Mouse (Mus musculus) cerebellum, adult 11-12 months (tissue): ENCODE data around the gene Ccl6.

ENCODE experiments used
- DNase-seq: peaks from one replicate; pipeline ENCODE4 v3.0.0; 2022

Gene Ccl6

GRCm38 (mm10) chr11:83595669-83596455, 3.0 kb upstream of the Ccl6 start:
- no peak for DNase-seq

- no peak for DNase-seq
These were observed 566 bp upstream of the Ccl6 start for GRCm38 (mm10) chr11:83593453-83593852.

DNA sequence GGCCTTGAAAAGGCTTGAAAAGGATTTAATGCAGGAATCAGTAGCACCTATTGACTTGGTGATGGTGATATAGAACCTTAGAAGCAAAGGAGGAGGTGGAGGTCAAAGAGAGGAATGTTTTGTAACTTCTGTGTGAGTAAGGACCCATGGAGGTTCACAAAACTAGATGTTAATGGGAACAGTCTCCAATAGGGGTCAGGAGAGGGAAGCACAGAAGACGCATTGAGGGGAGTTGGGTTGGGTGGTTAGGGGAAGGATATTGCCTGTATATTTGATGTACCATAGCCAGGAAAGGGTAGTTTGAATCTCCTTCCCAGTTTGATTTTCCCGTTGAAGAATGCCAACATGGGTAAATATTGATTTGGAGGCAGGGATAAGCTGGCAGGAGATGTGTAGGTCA, 8.7 kb downstream of the Ccl6 start:
- DNase-seq: no peak

GRCm38 (mm10) chr11:83583450-83583754, 9.5 kb downstream of the Ccl6 start:
- DNase-seq: no peak

- DNase-seq: no peak
These were observed 10.0 kb downstream of the Ccl6 start for GRCm38 (mm10) chr11:83582626-83583449.

GRCm38 (mm10) chr11:83581626-83582610, 11.0 kb downstream of the Ccl6 start:
- DNase-seq: no peak

GRCm38 (mm10) chr11:83580699-83581232, 12.1 kb downstream of the Ccl6 start:
- DNase-seq: no peak

DNA sequence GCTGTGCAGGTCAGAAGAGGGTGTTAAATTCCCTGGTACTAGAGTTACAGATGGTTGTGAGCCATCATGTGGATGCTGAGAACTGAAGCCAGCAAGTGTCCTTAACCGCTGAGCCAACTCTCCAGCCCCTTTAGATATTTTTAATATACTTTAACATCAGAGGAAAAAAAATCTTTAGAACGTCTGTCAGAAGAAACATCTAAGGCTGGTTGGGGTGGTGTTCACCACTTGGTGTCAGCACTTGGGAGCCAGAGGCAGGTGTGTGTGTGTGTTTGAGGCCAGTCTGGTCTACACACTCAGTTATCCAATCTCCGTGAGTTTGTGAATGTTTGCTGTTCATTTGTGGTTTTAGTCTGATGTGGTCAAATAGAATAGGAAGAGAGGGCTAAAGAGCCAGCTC, 13.9 kb downstream of the Ccl6 start:
- DNase-seq: no peak

DNA sequence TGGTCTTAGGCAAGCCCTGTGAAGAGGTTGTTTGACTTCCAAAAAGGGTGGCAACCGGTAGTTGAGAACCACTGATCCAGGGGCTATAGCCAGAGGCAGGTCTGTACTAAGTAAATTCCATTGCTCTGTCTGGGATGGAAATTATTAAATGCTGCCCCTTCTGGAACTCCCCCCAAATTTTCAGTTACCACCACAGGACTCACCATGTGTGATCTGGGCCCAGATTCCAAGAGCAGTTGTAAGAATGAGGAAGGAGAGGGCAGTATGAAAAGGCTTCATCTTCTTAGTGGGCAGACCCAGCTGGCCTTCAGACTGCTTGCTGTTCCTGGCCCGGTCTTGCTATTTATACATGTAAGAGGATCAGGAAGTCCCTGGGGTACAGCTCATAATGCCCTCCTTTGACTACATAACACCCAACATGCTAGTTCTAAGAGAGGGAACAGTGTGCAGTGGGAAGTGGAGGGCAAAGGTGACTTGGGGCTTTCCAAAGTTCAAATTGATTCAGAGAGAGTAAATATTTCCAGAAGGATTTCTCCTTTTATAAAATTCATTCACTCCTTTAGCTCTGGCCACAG, 14.6 kb downstream of the Ccl6 start, which contains the start of gene Ccl9:
Gene Ccl9 (minus strand): TSS at position 451 of the 575 bp plus-strand sequence.
- no peak for DNase-seq

DNA sequence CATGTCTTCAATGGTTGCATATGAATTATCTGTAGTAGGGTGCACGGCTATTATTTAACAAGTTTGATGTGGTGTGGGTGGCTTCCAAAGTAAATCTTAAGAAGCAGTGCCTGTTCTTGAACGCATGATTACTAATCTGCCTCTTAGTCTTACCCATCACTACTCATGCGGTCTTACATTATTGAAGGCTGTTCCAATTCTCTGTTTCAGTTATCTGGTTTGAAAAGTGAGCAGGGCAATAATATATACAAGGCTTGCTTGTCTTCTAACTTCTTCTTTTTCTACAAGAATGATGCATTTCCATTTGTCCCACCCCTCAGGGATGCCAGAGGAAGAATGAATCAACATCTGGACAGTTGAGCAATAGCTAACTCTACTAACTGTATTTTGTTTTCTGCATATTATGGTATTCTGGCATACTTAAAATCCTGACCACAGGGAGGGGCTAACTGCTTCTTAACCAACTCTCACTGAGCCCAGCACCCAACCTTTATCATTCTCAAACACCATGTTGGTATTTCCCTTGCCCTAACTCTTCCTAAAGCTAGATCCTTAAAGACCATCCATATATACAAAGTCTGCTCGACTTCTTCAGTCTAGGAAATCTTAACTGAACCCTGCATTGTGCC, 15.8 kb downstream of the Ccl6 start:
- DNase-seq: no peak

- no peak for DNase-seq
These were observed 20.1 kb downstream of the Ccl6 start for GRCm38 (mm10) chr11:83572834-83573233.

- no peak for DNase-seq
These were observed 20.7 kb downstream of the Ccl6 start for GRCm38 (mm10) chr11:83572223-83572622.

GRCm38 (mm10) chr11:83570189-83570588, 22.7 kb downstream of the Ccl6 start:
- no peak for DNase-seq

- DNase-seq: no peak
These were observed 23.6 kb downstream of the Ccl6 start for GRCm38 (mm10) chr11:83569249-83569648.

- DNase-seq: no peak
These were observed 24.1 kb downstream of the Ccl6 start for GRCm38 (mm10) chr11:83568786-83569185.

DNA sequence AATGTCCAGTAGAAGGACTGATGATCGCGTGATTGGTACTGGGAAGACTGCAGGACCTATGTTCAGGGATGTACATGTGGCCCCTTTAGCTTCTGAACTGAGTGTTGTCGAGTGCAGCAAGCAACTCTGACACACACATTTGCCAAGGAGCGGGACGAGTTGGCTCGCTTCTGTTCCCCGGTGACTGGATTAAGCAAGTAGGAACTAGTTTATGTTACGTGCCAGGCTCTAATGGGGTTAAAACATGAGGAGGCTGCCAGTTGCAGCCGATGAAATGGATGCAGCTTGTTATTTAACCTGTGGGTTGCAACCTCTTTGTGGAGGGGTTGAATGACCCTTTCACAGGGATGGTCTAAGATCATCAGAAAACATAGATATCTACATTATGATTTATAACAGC, 24.8 kb downstream of the Ccl6 start:
- no peak for DNase-seq

GRCm38 (mm10) chr11:83567311-83567710, 25.6 kb downstream of the Ccl6 start:
- DNase-seq: no peak

DNA sequence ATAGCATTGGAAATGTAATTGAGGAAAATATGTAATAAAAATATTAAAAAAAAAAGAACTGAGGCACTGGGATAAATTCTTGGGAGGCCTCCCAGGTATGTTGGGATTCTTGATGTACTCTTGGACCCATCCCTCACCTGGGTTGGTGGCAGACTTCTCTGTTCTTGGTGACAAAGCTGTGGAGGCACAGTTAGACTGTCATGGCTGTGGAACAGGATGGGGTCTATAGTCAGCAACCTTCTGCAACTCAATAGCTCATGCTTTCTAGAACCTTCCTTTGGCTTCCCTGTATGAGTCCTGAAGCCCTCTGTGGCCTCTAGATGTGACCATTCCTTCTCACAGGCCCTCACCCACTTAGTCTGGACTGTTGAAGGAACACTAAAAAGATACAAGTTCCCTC, 26.3 kb downstream of the Ccl6 start:
- no peak for DNase-seq

GRCm38 (mm10) chr11:83563754-83564153, 29.1 kb downstream of the Ccl6 start:
- DNase-seq: no peak

- DNase-seq: no peak
These were observed 30.5 kb downstream of the Ccl6 start for GRCm38 (mm10) chr11:83562311-83562887.

GRCm38 (mm10) chr11:83560405-83560804, 32.5 kb downstream of the Ccl6 start:
- DNase-seq: no peak

DNA sequence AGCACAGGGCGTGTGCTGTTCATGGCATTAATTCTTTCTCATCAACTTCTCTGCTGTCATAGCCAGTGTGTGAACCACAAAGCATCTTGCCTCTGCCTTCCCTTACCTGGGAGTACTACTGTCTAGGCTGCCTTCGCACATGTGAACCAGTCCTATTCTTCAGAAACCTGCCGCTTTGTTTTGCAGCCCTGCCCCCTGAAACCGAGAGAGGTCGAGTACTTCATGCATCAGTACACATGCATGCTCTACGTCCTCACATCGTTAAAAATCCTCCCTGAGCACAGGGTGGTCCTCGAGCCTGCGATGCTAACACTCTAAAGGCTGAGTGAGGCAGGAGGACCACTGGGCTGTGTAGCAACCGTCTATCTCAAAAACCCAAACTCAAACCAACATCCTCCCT, 35.8 kb downstream of the Ccl6 start:
- no peak for DNase-seq
